Mouse (Mus musculus) layer of hippocampus, adult 18-20 months (tissue): Measurements from ENCODE around the gene Ttk. TPM values are rescaled to one million over a fixed set of nuclear protein-coding genes. Genes with fewer than 3 reads are reported as not detected.

Experiments used
- DNase-seq, 2 experiments: peaks; one replicate each; pipeline ENCODE4 v3.0.0; 2022; ENCODE audit warnings: low spot score in 2 of 2
- long read RNA-seq: library from polyadenylated mRNA; stranded (forward); transcript quantifications from one replicate; pipeline ENCODE4 v2.0.0, GENCODE M21; 2021
- total RNA-seq, 2 experiments: library from RNA; stranded (reverse); gene quantifications; 2 replicates each; pipeline ENCODE4 v1.2.3; 2021

Gene Ttk
- 1 to 10 TPM in 1 of 2 experiments, under 1 TPM in 1; 0.52 to 1.1 TPM for total RNA-seq
- long read RNA-seq, partial matches to known transcripts = 0 of 2 reads
- long read RNA-seq, other reads (novel, unspliced or antisense) = 2 of 2 reads

GRCm38 (mm10) chr9:83833811-83834747, at the start of gene Ttk:
Ttk (plus strand) TSS chr9:83834689.
- DNase-seq = peak; percentile 85 to 93

DNA sequence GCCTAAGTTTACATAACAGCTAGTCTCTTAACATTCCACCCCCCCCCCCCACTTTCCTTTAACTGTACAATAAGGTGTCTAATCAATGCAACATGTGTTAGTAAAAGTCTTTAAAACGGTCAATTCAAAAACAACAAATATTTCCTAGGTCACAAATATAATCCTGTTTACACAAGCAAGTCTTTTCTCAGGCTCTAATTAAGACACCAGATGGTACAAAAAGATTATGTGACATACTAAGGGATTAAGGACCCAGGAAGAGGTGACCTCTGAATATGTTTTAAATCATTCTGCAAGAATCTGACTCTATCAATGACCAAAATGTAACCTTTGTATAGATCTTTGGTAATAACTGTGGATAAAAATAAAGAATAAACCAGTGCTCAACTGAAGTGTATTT, 49.0 kb upstream of the Ttk start:
- no peak for DNase-seq

DNA sequence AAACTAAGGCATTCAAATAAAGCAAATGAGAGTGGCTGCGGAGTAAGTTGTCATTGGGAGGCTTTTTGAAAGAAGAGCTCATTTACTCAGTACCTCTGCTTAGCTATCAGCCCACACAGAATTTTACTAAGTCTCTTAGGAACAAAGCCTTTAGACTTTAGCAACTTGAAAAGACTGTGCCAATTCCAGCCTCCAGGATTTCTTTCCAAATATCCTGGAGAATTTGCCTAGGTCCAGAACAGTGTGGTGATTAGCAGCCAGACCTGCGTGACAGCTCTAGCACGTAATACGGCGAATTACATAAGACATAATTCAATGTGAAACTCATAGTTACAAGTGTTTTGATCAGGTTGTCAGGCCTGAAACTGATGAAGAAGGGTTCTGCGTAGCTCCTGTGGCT, 45.2 kb upstream of the Ttk start:
- DNase-seq = no peak

GRCm38 (mm10) chr9:83796875-83797274, 37.6 kb upstream of the Ttk start:
- DNase-seq = no peak

- DNase-seq = no peak
Observed at GRCm38 (mm10) chr9:83797898-83798297, 36.6 kb upstream of the Ttk start.

DNA sequence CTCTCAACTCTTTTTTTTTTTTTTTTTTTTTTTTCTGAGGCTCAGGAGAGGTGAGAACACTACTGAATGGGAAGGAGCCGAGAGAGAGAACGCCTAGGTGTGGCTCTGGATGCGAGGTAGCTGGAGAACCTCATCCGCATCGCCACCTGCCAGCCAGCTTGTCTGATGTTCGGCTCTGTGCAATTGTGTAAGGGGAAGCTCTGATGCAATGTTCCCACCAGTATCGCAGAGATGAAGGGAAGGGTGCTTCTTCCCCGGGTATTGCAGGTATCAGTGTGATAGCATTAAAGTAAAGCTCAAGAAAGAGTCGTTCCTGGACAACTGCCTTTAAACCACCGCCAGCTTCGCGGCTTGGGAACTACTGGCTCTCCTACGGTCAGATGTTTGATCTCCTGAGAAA, 30.1 kb upstream of the Ttk start:
- DNase-seq = no peak

DNA sequence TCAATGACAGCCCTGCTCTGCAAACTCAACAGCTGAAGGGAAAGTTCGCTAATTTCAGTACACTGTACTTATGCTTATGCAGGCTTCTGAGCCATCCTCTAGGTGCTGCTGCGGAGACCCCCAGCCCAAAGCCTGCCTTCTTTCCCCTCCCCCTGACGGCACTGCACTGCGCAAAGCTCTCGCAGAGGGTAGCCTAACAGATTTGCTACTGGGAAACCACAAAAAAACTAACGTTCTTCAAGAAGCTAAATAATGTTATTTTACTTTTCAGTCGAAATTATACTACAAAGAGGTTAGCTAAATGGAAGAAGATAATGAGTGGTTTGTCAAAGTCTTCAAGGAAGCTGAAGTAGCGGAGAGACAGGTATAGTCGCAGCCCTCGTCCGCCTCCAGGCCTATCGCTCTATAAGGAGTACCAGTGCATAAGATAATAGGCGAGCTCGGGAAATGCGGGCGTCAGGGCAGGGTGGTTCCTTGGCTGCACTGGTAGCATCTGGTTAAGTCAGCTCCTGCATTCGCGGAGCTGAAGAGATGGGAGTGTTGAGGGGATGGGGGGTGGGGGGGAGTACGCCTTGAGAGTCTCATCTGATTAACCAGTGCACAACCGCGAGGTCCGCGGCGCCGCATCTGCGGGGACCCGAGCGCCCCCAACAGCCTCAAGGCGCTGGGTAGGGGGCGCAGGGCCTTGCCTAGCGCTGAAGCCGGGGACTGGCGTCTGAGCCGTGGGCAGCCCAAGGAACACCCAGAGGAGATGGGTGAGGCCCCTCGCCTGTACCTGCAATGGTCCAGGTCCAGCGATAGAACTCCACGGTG, 29.1 kb upstream of the Ttk start:
- peak in 1 of 2 experiments; percentile 33 for DNase-seq

GRCm38 (mm10) chr9:83805977-83806815, 28.3 kb upstream of the Ttk start, which contains the start of gene Elovl4:
Elovl4 (minus strand) TSS chr9:83806277.
- DNase-seq = peak; percentile 86 to 91

DNA sequence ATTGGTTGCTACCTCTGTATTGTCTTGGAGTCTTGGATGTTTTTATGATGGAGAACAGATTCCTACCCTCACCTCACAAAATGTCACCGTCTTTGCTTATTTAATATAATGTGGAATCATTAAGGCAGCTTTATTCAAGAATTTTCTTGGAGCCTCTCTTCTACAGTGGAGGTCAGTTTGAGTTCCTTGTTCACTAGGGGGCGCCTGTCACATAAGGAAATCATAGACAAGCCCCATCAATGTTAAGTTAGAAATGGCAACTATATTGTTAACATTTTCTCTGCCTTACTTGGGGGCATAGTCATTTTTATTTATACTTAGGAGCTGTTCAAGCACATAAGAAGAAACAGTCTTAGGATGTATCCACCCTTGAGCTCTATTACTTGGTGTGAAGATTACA, 26.9 kb upstream of the Ttk start:
- peak in 1 of 2 experiments; percentile 76 for DNase-seq

- DNase-seq = no peak
Observed at GRCm38 (mm10) chr9:83819188-83819587, 15.3 kb upstream of the Ttk start.

- DNase-seq = no peak
Observed at GRCm38 (mm10) chr9:83820976-83821375, 13.5 kb upstream of the Ttk start.

DNA sequence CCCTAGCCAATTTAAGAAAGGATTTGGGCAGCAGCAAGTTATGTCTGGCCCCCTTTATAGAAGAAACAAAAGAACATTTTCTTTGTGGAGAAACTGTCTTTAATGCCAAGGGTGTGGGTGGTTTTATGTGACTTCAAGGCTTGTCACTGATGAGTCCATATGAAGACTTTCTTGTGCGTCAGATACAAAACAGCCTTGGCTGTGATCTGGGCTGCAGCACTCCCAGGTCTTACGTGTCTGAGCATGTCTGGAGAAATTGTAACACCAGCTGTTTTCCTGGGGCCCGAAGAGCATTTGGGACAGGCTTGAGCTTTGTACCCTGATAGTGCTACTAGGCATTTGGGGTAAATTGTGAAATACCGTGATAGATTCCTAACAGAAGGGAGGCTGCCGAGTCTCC, 11.6 kb upstream of the Ttk start:
- no peak for DNase-seq

DNA sequence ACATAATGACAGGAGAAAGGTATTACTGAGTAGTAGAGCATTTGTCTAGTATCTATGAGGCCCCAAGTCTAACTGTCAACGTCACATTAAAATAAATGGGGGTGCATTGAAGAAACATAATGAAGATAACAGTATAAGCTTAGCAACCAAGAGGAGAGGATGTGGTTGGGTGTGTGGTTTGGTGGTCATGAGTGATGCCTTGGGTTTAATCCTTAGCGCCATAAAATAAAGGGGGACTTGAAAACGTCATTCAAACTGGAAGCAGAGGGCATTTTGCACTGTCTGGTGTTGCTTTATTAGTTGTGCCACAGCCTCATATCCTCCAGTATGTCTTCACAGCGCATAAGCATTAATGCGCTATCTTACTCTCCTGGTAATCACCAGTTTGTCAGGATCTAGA, 4.6 kb upstream of the Ttk start:
- no peak for DNase-seq

DNA sequence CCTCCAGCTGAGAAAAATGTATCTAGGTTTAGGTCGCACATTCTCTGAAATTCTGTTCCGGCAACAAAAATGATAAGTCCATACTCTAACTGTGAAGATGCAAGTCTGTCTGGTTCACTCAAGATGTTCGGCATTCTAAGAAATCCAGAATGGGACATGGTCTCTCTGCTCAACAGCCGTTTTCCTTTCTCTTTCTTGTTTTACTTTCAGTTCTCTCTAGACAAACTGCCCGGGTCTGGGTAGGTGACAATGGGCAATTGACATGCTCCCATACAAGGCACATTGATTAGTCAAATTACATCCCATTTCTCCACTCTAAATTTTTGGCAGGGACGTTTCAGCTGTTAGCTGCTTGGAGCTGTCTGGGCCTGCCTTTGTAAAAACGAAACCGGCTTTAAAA, 3.3 kb upstream of the Ttk start:
- no peak for DNase-seq

GRCm38 (mm10) chr9:83834748-83835313, 342 bp downstream of the Ttk start:
- DNase-seq = no peak

DNA sequence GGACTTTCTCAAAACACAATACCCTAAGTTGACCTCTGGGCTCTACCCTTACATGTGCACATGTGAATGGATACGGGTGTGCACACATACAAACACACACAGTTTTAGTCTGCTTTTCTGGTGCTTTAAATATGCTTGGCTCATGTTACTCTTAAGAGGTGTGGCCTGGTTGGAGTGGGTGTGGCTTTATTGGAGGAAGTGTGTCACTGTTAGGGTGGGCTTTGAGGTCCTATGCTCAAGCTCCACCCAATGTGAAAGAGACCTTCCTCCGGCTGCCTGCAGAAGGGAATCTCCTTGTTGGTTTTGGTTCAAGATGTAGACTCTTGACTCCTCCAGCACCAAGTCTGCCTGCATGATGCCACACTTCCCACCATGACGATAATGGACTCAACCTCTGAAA, 18.0 kb downstream of the Ttk start:
- DNase-seq = no peak

DNA sequence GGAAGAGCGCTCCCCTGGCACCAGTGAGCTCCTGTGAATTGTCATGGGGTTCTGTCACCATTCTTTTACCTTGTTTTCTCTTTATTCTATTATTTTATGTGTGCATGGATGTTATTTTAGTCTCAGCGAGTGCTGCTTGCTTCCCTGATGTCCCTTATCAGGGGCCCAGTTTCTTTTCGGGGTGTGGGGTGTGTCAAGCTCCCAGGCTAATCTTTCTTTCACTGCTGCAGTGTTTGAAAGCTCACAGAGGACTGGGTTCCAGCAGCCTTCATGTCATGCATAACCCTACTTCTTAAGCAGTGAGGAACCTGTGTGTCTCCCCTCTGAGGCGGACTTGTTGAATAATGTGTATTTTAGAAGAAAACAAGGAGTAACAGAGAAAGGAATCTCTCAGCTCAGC, 30.7 kb downstream of the Ttk start:
- DNase-seq = no peak

DNA sequence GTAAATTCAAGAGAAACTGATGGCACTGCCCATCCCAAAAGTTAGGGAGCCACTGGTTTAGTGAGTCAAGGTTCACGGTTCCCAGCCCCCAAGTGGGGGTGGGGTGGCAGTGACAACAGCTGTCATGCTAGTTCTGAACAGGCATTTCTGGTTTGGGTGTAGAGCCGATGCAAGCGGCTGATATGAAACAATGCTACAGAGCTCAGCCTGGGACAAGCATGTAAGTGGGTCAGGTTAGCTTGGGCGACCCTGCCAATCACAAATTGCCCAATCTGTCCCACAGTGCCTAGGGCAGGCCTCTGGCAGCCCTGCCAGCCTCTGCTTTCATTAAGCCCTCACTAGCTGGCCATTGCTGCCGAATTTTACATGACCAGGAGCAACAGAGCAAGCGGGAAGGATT, 47.7 kb downstream of the Ttk start:
- no peak for DNase-seq

GRCm38 (mm10) chr9:83886149-83886548, 51.7 kb downstream of the Ttk start:
- no peak for DNase-seq

- peak in 1 of 2 experiments; percentile 21 for DNase-seq
Observed at GRCm38 (mm10) chr9:83888214-83888613, 53.7 kb downstream of the Ttk start.

- no peak for DNase-seq
Observed at GRCm38 (mm10) chr9:83893073-83893472, 58.6 kb downstream of the Ttk start.
